Mouse (Mus musculus): ENCODE measurements around the gene Gas2l1.
"Not testable (repeated sequence)": the region's sequence is repeated elsewhere in the genome, so short reads cannot be mapped to it uniquely, and the experiment has no call there.

Gene Gas2l1

DNA sequence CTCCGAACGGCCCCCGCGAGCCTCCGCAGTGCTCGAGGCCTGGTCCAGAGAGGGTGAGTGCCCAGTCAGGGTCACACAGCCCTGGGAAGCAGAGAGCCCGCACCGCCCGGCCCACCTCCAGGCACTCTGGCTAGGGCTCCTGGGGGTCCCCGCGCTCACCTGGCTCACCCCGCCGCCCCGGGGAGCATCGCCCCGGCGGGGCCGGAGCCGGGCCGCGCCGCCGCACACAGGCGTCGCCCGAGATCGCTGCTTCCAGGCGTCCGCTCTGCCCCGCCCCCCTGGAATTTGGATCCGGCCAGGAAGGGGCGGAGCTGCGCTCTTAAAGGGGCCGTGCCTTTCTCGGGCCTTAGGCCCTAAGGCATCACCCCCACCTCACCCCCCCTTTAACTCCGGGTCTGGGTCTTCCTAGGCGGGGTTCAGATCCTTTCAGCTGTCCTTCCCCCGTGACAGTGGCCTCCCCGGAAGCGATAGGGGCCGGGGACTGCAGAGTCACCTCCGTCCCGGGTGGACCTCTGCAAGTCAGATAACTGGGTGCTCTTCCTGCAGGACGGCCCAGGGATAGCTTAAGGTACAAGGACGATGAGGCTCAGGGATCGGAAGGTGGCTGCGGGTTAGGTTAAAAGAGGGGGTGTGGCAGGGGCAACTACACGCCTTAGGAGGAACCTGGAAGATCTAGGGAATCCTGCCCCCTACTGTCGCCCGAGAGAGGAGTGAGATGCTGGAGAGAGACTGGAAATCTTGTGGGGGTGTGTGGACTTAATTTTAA, at the start of gene Gas2l1:
Gene Gas2l1 (minus strand): TSS at position 272 of the 766 bp plus-strand sequence.
- DNase-seq (ENCODE audit: low spot score), result peak; percentile 96

DNA sequence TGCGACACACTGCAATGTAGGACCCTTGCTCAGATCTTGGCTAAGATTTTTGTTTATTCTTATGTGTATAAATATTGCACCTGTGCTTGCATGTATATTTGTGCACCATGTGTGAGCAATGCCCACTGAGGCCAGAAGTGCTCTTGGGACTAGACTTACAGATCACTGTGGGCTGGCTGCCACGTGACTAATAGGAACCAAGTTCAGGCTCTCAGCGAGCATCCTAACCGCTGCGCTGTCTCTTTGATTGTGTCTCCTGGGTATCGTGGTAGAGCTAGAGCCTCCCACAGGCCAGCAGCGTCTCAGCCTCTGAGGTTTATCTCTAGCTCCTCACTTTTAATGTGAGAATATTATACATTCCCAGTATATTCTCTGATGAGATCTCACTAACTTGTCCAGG, 48.5 kb upstream of the Gas2l1 start:
- DNase-seq (ENCODE audit: low spot score), result no peak

DNA sequence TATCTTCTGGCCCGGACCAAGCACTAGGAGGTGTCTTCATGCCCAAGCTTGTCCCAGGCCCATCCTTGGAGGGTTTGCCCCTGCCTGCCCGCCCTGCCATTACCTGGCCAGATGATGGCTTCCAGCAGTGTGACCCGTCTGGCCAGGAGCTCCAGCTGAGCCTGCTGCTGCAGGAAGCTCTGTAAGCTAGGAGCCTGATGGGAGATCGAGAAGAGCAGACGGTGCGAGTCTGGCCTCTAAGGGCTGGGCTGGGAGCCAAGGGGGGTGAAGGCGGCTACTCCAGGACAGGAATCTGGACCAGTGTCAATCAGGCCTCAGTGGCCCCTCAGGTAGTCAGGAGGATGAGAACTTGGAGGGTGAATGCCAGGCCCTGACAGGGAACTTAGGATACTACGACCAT, 44.3 kb upstream of the Gas2l1 start:
- DNase-seq (ENCODE audit: low spot score), result peak; percentile 50

DNA sequence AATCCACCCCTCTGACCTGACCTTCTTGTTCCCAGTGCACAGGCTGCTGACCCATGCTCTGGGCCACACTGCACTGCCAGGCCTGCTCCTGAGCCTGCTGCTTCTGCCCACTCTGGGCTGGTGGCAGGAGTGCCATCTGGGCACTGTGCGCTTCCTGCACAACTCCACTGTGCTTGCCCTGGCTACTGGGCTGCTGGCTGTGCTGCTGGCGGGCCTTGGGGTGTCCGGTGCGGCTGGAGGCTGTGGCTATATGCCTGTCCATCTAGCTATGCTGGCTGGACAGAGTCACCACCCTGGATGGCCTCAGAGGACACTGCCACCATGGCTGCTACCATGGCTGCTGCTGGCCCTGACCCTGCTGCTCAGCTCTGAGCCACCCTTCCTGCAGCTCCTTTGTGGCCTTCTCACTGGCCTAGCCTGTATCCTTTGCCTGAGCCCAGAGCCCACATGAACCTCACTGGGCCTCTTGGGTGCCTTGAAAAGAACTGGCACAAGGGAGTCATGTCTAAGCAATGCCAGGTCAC, 38.9 kb upstream of the Gas2l1 start:
- no peak for DNase-seq (ENCODE audit: low spot score)

DNA sequence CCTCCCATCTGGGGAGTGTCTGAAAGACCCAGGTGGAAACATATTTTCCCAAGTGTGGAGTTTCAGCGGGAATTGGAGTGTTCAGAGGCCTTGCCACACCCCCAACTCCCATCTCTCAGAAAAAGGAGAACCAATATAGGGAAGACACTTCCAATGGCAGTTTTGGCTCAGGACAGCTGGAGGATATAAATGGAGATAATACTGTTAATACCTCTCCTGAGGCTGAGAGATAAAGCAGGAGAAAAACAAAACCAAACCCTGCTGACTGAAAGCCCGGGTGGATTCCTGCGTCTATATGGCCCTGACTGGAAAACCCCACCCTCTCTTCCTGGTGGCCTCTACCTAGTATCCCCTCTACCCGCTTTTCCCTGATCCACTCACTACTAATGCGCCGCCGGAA, 37.3 kb upstream of the Gas2l1 start:
- no peak for DNase-seq (ENCODE audit: low spot score)

DNA sequence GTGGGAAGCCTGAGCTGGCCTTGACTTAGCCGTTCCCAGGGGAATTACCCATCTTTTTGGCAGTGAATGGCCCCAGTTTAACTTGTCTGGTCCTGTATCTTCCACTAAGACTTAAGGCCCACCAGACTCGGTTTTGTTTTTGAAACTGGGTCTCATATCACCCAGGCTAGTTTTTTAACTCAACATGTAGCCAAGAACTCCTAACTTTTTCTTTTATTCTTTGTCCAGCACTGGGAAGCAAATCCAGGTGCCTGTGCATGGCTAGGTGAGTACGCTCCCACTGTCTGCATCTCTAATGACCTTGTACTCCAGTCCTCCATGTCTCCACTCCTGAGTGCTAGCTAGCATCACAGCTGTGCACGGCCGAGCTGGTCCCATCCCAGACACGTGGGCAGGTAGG, 36.5 kb upstream of the Gas2l1 start:
- DNase-seq (ENCODE audit: low spot score), result peak; percentile 40

DNA sequence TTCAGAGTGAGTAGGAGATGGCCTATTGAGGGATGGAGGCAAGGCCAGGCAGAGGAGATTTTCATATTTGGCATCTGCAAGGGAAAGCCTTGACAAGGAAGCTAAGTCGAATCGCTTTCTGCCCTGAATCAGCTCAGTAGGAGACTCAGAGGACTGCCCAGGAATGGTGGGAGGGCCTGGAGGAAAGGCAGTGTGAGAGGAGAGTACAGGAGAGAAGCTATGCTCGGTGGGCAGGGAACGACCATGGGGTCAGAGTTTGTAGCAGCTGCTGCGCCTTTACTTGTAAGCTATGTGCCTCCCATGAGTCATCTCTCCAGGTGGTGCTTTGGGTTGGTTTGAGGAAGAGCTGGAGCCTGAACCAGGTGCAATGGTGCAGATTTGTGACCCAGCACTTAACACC, 35.7 kb upstream of the Gas2l1 start:
- DNase-seq (ENCODE audit: low spot score), result no peak

DNA sequence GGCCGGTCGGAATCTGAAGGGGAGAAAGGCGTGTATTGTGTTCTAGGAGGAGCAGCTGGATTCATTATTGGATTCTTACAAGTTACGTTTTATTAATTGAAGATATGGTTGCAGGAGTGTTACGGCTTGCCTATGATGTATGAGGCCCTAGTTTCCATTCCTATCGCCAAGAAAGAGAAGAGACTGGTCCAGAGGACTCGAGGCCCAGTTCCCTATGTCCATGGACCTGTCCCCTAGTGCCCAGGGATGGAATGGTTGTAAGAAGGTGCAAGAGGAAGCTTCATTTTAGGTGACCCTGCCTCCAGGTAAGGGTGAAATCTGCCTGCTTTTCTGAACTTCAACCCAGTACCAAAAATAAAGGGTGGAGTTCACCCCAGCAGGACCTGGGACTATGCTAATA, 35.2 kb upstream of the Gas2l1 start:
- peak; percentile 64 for DNase-seq (ENCODE audit: low spot score)

DNA sequence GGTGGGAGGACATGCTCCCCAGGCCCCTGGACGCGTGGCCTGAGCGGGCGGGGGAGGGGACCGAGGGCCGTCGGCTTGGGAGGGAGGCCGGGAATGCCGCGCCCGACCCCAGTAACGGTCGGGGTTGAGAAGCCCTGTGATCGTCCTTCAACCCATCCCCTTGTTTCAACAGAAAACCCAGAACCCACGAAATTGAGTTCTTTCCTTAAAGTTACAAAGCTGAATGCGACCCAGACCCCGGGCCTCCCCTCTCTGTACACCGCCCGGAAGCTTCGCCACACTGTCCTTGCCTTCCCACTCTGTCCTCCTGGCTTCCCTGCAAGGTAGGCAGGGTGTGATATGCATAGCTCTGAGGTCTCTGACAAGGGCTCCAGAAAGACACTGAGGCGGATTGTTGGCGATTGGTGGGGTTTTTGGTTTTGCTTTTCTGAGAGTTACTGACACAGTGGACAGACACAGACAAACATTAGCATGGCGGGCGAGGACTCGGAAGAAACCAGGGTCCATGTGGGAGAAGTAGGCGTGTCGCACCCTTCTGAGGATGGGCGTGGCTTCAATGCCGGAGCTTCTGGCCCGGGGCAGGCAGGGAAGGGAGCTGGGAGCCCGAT, 34.6 kb upstream of the Gas2l1 start:
- DNase-seq (ENCODE audit: low spot score), result peak; percentile 92

DNA sequence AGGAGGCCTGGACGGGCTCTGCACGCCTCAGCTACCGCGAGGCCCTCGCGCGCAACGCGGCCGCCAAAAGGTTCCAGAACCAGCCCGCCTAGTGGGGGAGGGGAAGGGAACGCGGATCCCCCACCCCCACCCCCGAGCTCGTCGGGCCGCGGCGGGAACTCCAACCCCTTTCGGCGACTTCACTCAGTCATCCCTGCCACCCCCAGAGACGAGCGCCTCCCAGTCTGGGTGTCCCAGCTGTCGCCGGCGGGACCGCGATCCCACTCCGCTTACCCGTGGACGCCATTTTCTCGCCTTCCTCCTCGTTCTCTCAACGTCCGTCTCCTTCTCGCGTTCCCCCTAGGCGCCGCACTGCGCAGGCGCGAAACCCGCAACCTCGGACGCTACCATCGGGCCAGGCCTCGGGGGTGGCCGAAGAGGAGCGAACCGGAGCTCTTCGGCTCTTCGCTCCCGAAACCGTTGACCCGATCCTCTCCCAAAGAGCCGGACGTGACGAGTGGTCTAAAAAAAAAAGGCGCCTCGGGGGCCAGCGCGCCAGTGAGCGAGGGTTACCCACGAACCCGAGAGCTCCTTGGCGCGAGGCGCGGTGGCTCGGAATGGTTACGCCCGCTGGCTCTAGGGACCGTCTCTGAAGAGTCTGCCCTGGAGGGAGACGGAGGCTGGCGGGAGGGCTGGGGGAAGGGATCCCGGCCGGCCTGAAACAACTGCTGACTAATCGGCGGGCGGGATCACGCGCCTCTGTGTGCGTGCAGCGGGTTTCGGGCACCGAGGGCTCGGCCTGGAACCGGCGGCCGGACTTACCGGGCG, 33.8 kb upstream of the Gas2l1 start, which contains the start of the genes Rhbdd3 and Ewsr1:
Gene Rhbdd3 (plus strand): TSS at position 191 of the 807 bp plus-strand sequence.
Gene Ewsr1 (minus strand): TSS at position 531 of the 807 bp plus-strand sequence.
- DNase-seq (ENCODE audit: low spot score), result peak; percentile 99

DNA sequence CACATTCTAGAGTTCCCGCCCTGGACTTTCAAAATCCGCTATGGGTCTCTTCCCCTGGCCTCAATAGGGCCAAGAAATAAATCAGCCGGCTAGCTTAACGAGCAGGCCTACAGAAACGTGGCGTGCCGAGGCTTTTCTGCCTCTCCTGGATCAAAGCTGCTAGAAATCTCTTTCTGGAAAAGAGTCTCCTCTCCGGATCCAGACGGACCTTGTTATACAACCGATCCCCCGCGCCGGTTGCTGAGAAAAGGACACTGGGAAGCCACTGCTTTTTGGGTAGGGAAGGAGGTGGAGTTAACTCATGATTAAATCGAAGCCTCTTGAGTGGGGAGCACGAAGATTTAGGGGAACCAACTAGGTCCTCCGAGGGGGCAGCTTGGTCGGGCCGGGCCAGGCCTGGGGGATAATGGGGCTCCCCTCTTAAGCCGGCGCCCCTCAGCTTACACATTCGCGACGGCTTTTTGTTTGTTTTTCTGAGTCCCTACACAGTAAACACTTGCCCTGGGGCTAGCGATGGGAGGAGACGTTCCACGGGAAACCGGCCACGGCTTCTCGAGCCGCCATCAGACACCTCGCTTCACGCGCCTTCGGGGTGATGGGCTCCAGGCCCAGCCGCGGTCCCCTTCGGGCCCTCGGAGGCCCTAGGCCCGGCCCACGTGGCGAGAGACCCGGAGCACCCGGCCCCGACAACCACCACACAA, 33.1 kb upstream of the Gas2l1 start:
- DNase-seq (ENCODE audit: low spot score), result peak; percentile 72

DNA sequence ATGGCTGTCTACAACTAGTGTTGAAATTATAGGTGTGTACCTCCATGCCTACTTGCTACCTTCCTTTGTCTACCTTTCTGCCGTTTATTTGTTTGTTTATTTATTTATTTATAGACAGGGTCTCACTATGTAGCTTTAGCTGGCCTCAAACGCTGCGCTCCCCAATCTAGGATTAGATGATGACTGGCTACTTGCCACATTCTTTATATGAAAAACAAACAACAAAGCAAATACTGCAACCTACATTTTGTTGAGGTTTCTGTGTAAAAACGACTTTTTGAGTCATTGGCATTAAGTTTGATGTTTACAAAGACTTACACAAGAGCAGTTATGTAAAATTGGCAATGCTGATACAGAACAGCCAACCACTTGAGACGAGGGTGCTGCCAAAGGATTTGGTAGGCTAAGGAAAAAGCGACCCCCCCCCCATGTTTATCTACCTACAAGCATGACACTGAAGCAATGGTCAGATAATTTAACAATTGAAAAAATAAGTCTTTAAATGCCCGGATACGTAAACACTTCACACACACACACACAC, 31.4 kb upstream of the Gas2l1 start:
- DNase-seq (ENCODE audit: low spot score), result no peak

DNA sequence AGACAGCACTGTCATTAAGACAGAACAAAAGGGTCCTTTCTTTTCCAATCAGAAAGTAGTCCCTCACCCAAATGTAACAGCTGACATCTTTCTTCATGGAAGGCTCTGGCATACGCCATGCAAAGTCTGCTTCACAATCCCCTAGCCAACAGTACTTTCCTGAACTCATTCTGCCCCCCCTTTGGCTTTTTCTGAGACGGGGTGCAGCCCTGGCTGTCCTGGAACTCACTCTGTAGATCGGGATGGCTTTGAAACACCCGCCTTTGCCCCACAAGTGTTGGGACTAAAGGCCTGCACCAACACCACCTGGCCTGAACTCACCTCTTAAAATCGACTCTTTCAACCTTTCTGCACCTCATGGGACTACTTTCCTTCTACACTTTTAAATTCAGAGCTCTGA, 30.8 kb upstream of the Gas2l1 start:
- no peak for DNase-seq (ENCODE audit: low spot score)

DNA sequence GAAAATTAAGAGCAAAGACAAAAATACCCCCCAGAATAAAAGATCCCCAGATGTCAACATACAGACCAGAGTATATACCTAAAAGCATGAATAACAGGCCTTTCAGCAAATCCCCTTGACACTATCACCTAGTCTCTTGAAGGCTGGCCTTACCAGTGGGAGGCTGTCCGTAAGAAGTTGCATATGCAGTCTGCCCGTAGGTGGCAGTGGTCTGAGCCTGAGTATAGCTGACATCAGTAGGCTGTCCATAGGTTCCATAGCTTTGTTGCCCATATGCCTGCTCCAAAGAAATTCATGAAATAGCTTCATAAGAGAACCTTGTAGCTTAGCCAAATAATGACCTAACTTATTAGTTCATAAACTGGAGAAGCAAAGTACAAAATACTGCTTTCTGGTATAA, 26.6 kb upstream of the Gas2l1 start:
- peak; percentile 65 for DNase-seq (ENCODE audit: low spot score)

DNA sequence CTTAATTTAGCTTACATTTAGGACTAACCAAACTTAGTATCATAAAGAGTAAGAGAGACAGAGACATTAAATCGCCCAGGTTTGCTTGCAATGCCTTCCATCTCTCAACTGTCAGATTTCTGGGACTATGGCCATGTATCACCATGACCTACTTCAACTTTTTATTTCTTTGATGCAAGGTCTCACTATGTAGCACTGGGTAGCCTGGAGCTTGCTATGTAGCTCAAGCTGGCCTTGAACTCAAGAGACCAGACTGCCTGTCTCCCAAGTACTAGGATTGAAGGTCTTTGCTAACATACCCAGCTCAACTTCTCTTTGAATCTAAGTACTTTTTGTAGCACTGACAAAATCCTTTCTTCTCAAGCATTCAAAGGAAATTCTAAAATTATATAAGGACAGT, 24.0 kb upstream of the Gas2l1 start:
- no peak for DNase-seq (ENCODE audit: low spot score)

DNA sequence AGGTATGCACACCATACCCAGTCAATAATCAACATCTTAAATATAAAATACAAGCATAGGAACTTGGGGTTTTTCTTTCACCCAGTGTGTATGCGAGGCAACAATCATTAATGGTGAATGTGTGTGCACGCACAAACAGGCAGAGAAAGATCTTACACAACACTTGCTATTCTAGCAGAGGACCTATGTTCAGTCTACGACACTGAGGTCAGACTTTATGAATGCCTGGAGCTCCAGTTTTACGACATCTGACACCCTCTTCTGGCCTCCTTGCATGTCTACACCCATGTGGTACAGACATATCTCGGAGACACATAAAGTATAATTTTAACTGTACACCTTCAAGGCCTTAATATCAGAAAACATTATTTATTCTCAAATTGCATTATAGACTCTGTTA, 11.7 kb upstream of the Gas2l1 start:
- DNase-seq (ENCODE audit: low spot score), result not testable (repeated sequence)

DNA sequence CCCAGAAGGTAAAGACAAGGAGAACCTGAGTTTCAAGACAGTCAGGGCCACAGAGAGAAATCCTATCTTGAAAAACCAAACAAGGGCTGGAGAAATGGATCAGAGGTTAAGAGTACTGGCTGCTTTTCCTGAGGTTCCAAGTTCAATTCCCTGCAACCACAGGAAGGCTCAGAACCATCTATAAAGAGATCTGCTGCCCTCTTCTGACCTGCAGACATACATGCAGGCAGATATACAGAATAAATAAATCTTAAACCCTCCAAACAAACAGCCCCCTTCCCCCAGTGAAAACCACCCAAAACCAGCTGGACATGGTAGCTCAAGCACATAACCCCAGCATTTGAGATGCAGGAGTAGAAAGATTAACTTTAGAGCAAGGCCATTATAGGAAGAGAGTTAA, 10.6 kb upstream of the Gas2l1 start:
- no peak for DNase-seq (ENCODE audit: low spot score)

DNA sequence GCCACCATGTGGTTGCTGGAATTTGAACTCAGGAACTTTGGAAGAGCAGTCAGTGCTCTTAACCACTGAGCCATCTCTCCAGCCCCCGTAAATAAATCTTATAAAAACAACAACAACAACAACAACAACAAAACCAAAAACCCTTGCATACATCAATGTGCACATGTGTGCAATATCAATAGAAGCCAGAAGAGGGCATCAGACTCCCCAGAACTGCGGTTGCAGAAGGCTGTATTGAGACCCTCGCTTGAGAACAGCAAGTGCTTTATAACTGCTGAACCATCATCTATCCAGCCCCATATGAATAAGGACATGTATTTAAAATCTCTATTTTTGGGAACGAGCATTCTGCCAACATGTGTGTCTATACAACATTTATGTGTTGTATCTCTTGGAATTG, 9.8 kb upstream of the Gas2l1 start:
- DNase-seq (ENCODE audit: low spot score), result no peak

DNA sequence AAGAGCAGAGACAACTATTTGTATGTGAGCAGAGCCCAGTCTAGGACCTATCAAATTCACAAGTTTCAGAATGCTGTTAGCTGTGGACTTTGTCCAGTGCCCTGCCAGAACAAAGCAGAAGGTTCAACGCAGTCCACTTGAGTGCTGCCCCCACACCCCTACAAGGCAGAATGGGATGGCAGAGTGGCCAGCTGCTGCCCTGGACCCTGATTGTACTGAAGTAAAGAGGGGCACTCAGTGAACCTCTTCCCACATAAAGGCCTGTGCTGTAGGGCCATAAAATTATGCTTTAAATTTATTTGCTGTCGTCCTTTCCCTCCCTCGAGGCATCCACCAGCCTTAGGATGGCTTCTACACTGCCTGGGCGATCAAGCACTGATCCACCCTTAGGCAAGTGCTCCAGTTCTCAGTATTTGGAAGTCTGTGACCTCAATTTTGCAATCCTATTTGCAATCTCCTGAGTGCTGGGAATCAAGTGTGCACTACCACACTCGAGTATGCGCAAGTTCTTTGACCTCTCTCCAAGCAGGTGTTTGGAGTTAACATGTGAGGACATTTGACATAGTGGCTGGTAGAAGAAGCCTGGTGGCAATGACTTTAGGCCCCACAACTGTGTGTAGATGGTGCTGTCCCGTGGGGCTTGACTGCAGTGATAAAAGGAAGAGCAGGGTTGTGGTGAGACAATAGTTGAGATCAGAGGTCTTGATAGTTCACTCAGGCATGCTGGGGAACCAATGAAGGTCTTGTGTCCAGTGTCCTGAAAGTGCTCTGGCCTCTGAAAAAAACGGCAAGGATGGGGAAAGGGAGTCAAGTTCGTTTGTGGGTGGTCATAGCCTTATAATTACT, 3.2 kb upstream of the Gas2l1 start:
- no peak for DNase-seq (ENCODE audit: low spot score)

DNA sequence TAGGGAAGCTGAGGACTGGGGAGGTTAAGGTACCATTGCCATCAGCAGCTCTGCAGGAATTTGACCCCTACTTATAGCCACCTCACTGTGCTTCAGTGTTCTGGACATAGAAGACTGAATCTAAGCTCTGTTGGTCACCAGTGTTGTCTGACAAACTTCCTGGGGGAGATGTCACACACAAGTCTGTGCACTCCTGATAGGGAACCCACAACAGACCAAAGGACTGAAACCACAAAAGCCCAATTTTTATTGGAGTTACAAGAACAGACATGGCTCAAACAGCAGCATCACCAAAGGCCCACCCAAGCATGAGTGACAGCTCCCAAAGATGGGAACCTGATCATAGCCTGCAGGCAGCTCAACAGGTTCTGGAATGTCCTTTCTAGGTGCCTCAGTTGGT, 1.9 kb upstream of the Gas2l1 start:
- DNase-seq (ENCODE audit: low spot score), result no peak
